Mouse (Mus musculus) spleen, adult 2 months (tissue): ENCODE results near the gene Adam6a. TPM values are rescaled to one million over a fixed set of nuclear protein-coding genes. Genes with fewer than 3 reads are reported as not detected.
"Not testable (repeated sequence)": the region's sequence is repeated elsewhere in the genome, so short reads cannot be mapped to it uniquely, and the experiment has no call there.

Source experiments
- DNase-seq, 2 experiments: peaks; one replicate each; pipeline versions ENCODE4 v3.0.0 to v3.0.0-alpha.2; 2012 to 2021; ENCODE audit warnings: low spot score in 2 of 2, low read depth in 1 of 2
- H3K27ac ChIP-seq: fragments of 200-500 bp; 2 replicates; pipeline ENCODE4 v1.5.1; 2012; ENCODE audit warnings: low read length, inconsistent platforms; ENCODE audit not compliant: insufficient read depth
- H3K27me3 ChIP-seq: fragments of 200-500 bp; 2 replicates; pipeline ENCODE4 v1.6.1; 2012; ENCODE audit warnings: mild to moderate bottlenecking, moderate library complexity, low read length, inconsistent platforms; ENCODE audit not compliant: control insufficient read depth, insufficient read depth
- H3K36me3 ChIP-seq: fragments of 200-500 bp; 2 replicates; pipeline ENCODE4 v1.6.1; 2012; ENCODE audit warnings: mild to moderate bottlenecking, low read length, inconsistent platforms; ENCODE audit not compliant: control insufficient read depth, insufficient read depth
- H3K4me1 ChIP-seq: fragments of 200-500 bp; 2 replicates; pipeline ENCODE4 v1.6.1; 2011; ENCODE audit warnings: inconsistent platforms; ENCODE audit not compliant: control insufficient read depth, insufficient read depth, insufficient read length
- H3K4me3 ChIP-seq: fragments of 200-500 bp; 2 replicates; pipeline ENCODE4 v1.5.1; 2011; ENCODE audit warnings: mild to moderate bottlenecking, inconsistent platforms; ENCODE audit not compliant: insufficient read depth, insufficient read length; ENCODE audit errors: extremely low read depth
- CTCF ChIP-seq: fragments of 200-500 bp; IDR thresholded peaks from 2 replicates; pipeline ENCODE4 v1.5.1; 2011; ENCODE audit warnings: mild to moderate bottlenecking, inconsistent platforms; ENCODE audit not compliant: insufficient read depth, insufficient read length, insufficient replicate concordance; ENCODE audit errors: extremely low read depth
- POLR2A ChIP-seq: fragments of 200-500 bp; IDR thresholded peaks from 2 replicates; pipeline ENCODE4 v1.6.1; 2011; ENCODE audit warnings: low read depth, low read length, inconsistent platforms
- WGBS: fragments of 180-500 bp; shearing (Covaris S2); methylation state at CpG from one replicate; pipeline ENCODE4 v1.1.7; 2018; 5-methylcytosine and 5-hydroxymethylcytosine counted together
- polyA plus RNA-seq: library from polyadenylated mRNA; depleted of rRNA; stranded (reverse); fragments of >200 nt; gene quantifications from 2 replicates; pipeline ENCODE4 v1.2.3, GENCODE M21; 2012; rRNA removed

Gene Adam6a
- 0.02 TPM in 1 of 2 replicates, not detected in the other for polyA plus RNA-seq

DNA sequence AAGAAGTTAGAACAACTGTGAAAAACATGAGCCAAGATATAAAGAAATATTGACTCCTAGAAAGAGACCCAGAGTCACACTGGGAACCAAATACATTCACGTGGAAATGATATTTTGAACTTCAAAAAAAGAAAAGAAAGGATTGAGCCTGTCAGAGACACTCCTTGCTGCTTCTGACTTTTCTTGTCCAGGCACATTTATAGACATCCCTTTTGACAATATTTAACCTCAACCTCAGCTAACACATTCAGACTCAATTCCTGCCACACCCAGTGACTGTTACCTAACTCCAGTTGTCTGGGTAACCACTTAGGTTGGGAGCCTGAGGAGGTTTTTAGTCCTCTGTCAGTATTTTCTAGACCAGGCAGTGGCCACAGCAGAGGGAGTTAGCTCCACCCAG lies at the start of gene Adam6a:
Adam6a (plus strand) TSS at position 301 of the 400 bp plus-strand sequence.
- WGBS, result 67% methylated on average over 1 of the region's 1 CpGs
- not testable (repeated sequence) for H3K36me3 ChIP-seq, H3K4me1 ChIP-seq, H3K27me3 ChIP-seq, DNase-seq, H3K27ac ChIP-seq, H3K4me3 ChIP-seq

DNA sequence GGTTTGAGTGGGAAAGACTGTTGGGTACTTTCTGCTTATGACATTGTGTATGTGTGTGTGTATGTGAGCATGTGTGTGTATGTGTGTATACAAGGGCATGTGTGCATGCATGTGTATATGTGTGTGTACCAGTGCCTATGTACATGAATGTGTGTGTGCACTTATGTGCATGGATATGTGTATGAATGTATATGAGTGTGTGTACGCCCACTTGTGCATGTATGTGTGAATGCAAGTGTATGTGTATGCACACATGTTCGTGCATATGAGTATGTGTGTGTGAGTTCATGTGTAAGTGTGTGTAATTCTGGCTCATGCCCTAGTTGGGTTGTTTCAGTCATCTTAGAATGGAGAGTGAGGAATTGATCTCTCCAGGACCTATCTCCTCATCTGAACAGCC lies 17.8 kb upstream of the Adam6a start:
- TF ChIP-seq CTCF (no peak), POLR2A (no peak)
- 65% methylated on average over 2 of the region's 2 CpGs for WGBS
- no peak for DNase-seq
- Histone ChIP-seq H3K4me1 (no peaks in the 10 kb centered on the region), H3K4me3 (no peak overlapping the region), H3K27ac (no peak overlapping the region), H3K27me3 (no peaks in the 10 kb centered on the region), H3K36me3 (no peaks in the 10 kb centered on the region)

DNA sequence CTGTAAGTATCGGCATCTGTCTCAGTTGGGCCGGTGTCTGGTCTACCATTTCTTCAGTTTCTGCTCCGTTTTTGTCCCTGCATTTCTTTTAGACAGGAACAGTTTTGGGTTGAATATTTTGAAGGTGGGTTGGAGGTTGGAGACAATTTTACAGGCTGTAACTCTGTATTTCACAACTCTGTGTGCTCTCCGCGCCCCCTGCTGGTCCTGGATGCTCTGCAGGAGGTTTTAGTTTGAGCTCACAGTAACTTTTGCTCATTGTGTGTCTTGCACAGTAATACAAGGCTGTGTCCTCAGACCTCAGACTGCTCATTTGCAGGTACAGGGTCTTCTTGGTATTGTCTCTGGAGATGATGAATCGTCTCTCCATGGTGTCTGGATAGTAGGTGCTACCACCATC lies 34.5 kb downstream of the Adam6a start:
- TF ChIP-seq CTCF (peak; percentile 31; the same call in 1 of the 2 replicates), POLR2A (no peak)
- DNase-seq, result peak in 1 of 2 experiments; percentile 26

DNA sequence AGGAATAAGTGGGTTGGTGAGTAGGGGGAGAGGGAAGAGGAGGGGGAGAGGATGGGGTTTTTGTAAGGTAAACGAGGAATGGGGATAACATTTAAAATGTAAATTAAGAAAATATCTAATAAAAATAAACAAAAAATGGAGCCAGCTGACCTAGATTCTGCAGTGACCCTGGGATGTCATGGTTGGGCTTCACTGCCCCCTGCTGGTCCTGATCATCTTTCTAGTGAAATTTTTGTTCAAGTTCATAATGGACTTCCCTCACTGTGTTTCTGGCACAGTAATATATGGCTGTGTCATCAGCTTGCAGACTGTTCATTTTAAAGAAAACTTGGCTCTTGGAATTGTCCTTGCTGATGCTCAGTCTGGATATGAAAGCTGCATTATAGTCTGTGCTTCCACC lies 44.3 kb downstream of the Adam6a start:
- Histone ChIP-seq H3K36me3 (no peaks in the 10 kb centered on the region), H3K27ac (no peak overlapping the region), H3K4me1 (no peaks in the 10 kb centered on the region), H3K27me3 (no peaks in the 10 kb centered on the region), H3K4me3 (no peak overlapping the region)
- peak in 1 of 2 experiments; percentile 14 for DNase-seq
- WGBS, result 47% methylated on average over 1 of the region's 1 CpGs
- TF ChIP-seq POLR2A, result no peak
- 0 out of 2 replicates have a peak, but pooled peaks have one; percentile 3 for TF ChIP-seq CTCF

More for the DNA sequence above, 34.5 kb downstream of the Adam6a start:
- 56% methylated on average over 6 of the region's 6 CpGs for WGBS
- no peaks in the 10 kb centered on the region for H3K27me3 ChIP-seq
- H3K4me1 ChIP-seq, result no peaks in the 10 kb centered on the region
- H3K36me3 ChIP-seq, result no peaks in the 10 kb centered on the region
- no peak overlapping the region for H3K27ac ChIP-seq
- H3K4me3 ChIP-seq, result no peak overlapping the region

Other genes with a start within 250 kb of the Adam6a start
- gene Adam6b, start 54.4 kb upstream of the Adam6a start, polyA plus RNA-seq, result 0.36 and 0.55 TPM in 2 replicates